In the genomic region with DNA sequence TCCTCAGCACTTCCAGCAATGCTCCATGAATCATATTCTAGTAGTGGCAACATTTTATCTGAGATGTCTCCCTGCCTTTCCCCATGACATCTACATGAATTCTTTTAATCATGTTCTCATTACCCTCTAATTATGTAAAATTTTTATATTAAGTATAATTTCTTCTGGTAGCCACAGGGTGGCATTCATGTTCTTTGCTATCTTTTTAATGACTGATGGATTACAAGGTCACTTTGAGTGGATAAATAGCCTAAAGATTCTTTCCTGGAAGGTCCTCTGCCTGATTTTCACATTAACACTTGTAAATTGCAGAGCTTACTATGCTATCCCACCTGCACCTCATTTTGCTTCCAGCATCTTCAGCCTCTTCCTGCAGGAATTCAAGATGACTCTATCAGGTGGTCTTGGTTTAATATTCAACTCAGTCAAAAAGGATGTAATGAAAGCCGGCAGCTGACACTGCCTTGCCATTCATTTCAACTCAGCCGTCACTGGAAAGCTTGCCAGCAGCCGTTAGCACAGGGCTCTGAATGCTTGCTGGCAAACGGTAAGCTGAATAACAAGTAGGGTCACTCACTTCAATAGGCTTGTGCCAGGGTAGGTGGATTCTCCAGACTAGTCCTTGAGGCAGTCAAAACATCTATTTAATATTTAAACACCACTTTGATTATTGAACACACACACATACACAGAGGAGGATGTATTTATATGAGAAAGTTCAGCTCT, we compare ENCODE assay signal across 11 mouse cellular contexts.
DNase-seq lines count a peak whose midpoint lies in the region; ATAC-seq and TF ChIP-seq lines count a peak whose summit lies in the region.
"Had no signal": no experiment of that assay in that cellular context is flagged by ENCODE, and none has a peak within 500 bp of the region (broad histone marks: within the 10 kb centered on the region; RNA-seq: fewer than 3 reads in every experiment).

No protein-coding gene starts in this region.

- WGBS in hindbrain, embryonic 12.5 days: 25% methylated on average over 4 of the region's 4 CpGs
- WGBS in midbrain, embryonic 13.5 days: 6% methylated on average over 4 of the region's 4 CpGs

- H3K9me3 ChIP-seq in hindbrain, embryonic 12.5 days (replicated peaks): no peaks in the 10 kb centered on the region
- H3K9me3 ChIP-seq in midbrain, embryonic 13.5 days: no peaks in the 10 kb centered on the region
- H3K9me3 ChIP-seq: lung, embryonic 15.5 days; neural tube, embryonic 12.5 days had no signal

- TF ChIP-seq CTCF in left cerebral cortex, adult 2 months (IDR thresholded peaks at IDR 0.05): peak; percentile 43

- no peak overlapping the region for H3K4me2 ChIP-seq in hindbrain, embryonic 12.5 days (replicated peaks)
- no peak overlapping the region for H3K4me2 ChIP-seq in midbrain, embryonic 13.5 days (replicated peaks)
- H3K4me2 ChIP-seq: lung, embryonic 15.5 days; neural tube, embryonic 12.5 days had no signal

- intact Hi-C loops in left cerebral cortex, adult 2 months (cut with DNase I): loop anchor here (5.0 to 10.0 kb wide), 3 partner anchors 345 to 1285 kb away; no protein-coding TSS in a partner anchor

- no peak overlapping the region for H3K9ac ChIP-seq in hindbrain, embryonic 12.5 days
- no peak overlapping the region for H3K9ac ChIP-seq in midbrain, embryonic 13.5 days (replicated peaks)
- H3K9ac ChIP-seq: lung, embryonic 15.5 days; neural tube, embryonic 12.5 days had no signal

- peaks cover 3% of the 10 kb centered on the region; the same call in 1 of the 2 replicates for H3K4me1 ChIP-seq in hindbrain, embryonic 12.5 days
- peaks cover 5% of the 10 kb centered on the region for H3K4me1 ChIP-seq in midbrain, embryonic 13.5 days (replicated peaks)
- H3K4me1 ChIP-seq: lung, embryonic 15.5 days; neural tube, embryonic 12.5 days had no signal

- peak; percentile 50; the same call in 1 of the 2 replicates for ATAC-seq in hindbrain, embryonic 12.5 days (ENCODE audit: low FRiP score)
- ATAC-seq in midbrain, embryonic 13.5 days: peak; percentile 90
- no peak for ATAC-seq in granulocyte monocyte progenitor cell, adult 5-6 weeks (replicated peaks; ENCODE audit: poor library complexity, severe bottlenecking)

- H3K27me3 ChIP-seq in hindbrain, embryonic 12.5 days: no peaks in the 10 kb centered on the region
- no peaks in the 10 kb centered on the region for H3K27me3 ChIP-seq in midbrain, embryonic 13.5 days
- H3K27me3 ChIP-seq: lung, embryonic 15.5 days; neural tube, embryonic 12.5 days had no signal

- no peak overlapping the region for H3K4me3 ChIP-seq in left cerebral cortex, adult 2 months
- no peak overlapping the region for H3K4me3 ChIP-seq in hindbrain, embryonic 12.5 days
- H3K4me3 ChIP-seq in midbrain, embryonic 13.5 days (replicated peaks): no peak overlapping the region
- H3K4me3 ChIP-seq: lung, embryonic 15.5 days; neural tube, embryonic 12.5 days had no signal

- no peak overlapping the region for H3K27ac ChIP-seq in left cerebral cortex, adult 2 months
- no peak overlapping the region for H3K27ac ChIP-seq in hindbrain, embryonic 12.5 days
- H3K27ac ChIP-seq in midbrain, embryonic 13.5 days: no peak overlapping the region
- H3K27ac ChIP-seq: lung, embryonic 15.5 days; neural tube, embryonic 12.5 days had no signal

- DNase-seq in left cerebral cortex, adult 2 months (ENCODE audit: extremely low spot score in 1 of 2, low spot score in 2 of 2): no peak
- DNase-seq in left cerebral cortex, adult 11 months (ENCODE audit: low spot score): no peak
- DNase-seq in cerebellum, postnatal 14 days: peak; percentile 48 to 51
- DNase-seq in gastrocnemius, adult 8-10 months (ENCODE audit: low spot score in 2 of 2): no peak
- DNase-seq: embryo, embryonic 11 days; heart, postnatal 14 days had no signal

- no peaks in the 10 kb centered on the region for H3K36me3 ChIP-seq in hindbrain, embryonic 12.5 days
- no peaks in the 10 kb centered on the region for H3K36me3 ChIP-seq in midbrain, embryonic 13.5 days
- H3K36me3 ChIP-seq: lung, embryonic 15.5 days; neural tube, embryonic 12.5 days had no signal

Comparison
In these comparisons a context has a peak if more than half of its experiments do, and no peak if none do; other contexts are left out.
1. DNase-seq: peak in cerebellum, postnatal 14 days (2 of 2); none in left cerebral cortex, adult 2 months (0 of 2), left cerebral cortex, adult 11 months (single experiment) and gastrocnemius, adult 8-10 months (0 of 2).